Mouse (Mus musculus): Measurements from ENCODE around the gene Tmem9. TPM values are rescaled to one million over a fixed set of nuclear protein-coding genes. Genes with fewer than 3 reads are reported as not detected.

Tmem9 gene
- polyA plus RNA-seq, 1 experiment = 62.1 TPM

- H3K9me3 ChIP-seq (replicated peaks; ENCODE audit: control insufficient read depth, insufficient read depth, low read length, poor library complexity, severe bottlenecking) = no peaks in the 10 kb centered on the region
- TF ChIP-seq EP300 (IDR thresholded peaks at IDR 0.05; ENCODE audit: insufficient read depth, low read depth, low read length) (no peak), CTCF (IDR thresholded peaks at IDR 0.05; ENCODE audit: low read depth, low read length) (no peak), POLR2A (IDR thresholded peaks at IDR 0.05; ENCODE audit: insufficient read depth, low read length) (no peak)
- no peak overlapping the region for H3K27ac ChIP-seq (ENCODE audit: insufficient read depth, low read length)
- no peak overlapping the region for H3K4me3 ChIP-seq (ENCODE audit: low read depth, low read length)
- H3K9ac ChIP-seq (ENCODE audit: low read depth, poor library complexity, severe bottlenecking) = no peak overlapping the region
- no peaks in the 10 kb centered on the region for H3K36me3 ChIP-seq (ENCODE audit: control insufficient read depth, insufficient read depth, low read length, poor library complexity, severe bottlenecking)
- H3K27me3 ChIP-seq (ENCODE audit: control insufficient read depth, insufficient read depth, low read length, poor library complexity, severe bottlenecking) = no peaks in the 10 kb centered on the region
- no peaks in the 10 kb centered on the region for H3K4me1 ChIP-seq (ENCODE audit: control insufficient read depth, insufficient read depth, low read length)
Observed at GRCm38 (mm10) chr1:136001438-136001837, 6.5 kb upstream of the Tmem9 start.

GRCm38 (mm10) chr1:136006292-136006748, 1.6 kb upstream of the Tmem9 start, which contains the start of gene Igfn1:
Gene Igfn1 (minus strand): TSS chr1:136006342.
- TF ChIP-seq CTCF (IDR thresholded peaks at IDR 0.05; ENCODE audit: low read depth, low read length) = no peak
- TF ChIP-seq POLR2A (IDR thresholded peaks at IDR 0.05; ENCODE audit: insufficient read depth, low read length) = no peak
- no peak for TF ChIP-seq EP300 (IDR thresholded peaks at IDR 0.05; ENCODE audit: insufficient read depth, low read depth, low read length)
- H3K27me3 ChIP-seq (ENCODE audit: control insufficient read depth, insufficient read depth, low read length, poor library complexity, severe bottlenecking) = no peaks in the 10 kb centered on the region

GRCm38 (mm10) chr1:136008159-136008533, 196 bp downstream of the Tmem9 start:
- Histone ChIP-seq H3K27me3 (ENCODE audit: control insufficient read depth, insufficient read depth, low read length, poor library complexity, severe bottlenecking) (no peaks in the 10 kb centered on the region), H3K4me3 (ENCODE audit: low read depth, low read length) (peak overlapping the region; percentile 20; the same call in 1 of the 2 replicates), H3K4me1 (ENCODE audit: control insufficient read depth, insufficient read depth, low read length) (no peaks in the 10 kb centered on the region), H3K9ac (ENCODE audit: low read depth, poor library complexity, severe bottlenecking) (no peak overlapping the region), H3K36me3 (ENCODE audit: control insufficient read depth, insufficient read depth, low read length, poor library complexity, severe bottlenecking) (no peaks in the 10 kb centered on the region), H3K9me3 (replicated peaks; ENCODE audit: control insufficient read depth, insufficient read depth, low read length, poor library complexity, severe bottlenecking) (no peaks in the 10 kb centered on the region), H3K27ac (ENCODE audit: insufficient read depth, low read length) (no peak overlapping the region)
- TF ChIP-seq POLR2A (IDR thresholded peaks at IDR 0.05; ENCODE audit: insufficient read depth, low read length) (no peak), EP300 (IDR thresholded peaks at IDR 0.05; ENCODE audit: insufficient read depth, low read depth, low read length) (no peak), CTCF (IDR thresholded peaks at IDR 0.05; ENCODE audit: low read depth, low read length) (no peak)

More at GRCm38 (mm10) chr1:136006292-136006748, 1.6 kb upstream of the Tmem9 start, which contains the start of gene Igfn1:
- H3K36me3 ChIP-seq (ENCODE audit: control insufficient read depth, insufficient read depth, low read length, poor library complexity, severe bottlenecking) = no peaks in the 10 kb centered on the region
- no peak within 1 kb of the TSS for H3K9ac ChIP-seq (ENCODE audit: low read depth, poor library complexity, severe bottlenecking)
- no peaks in the 10 kb centered on the region for H3K4me1 ChIP-seq (ENCODE audit: control insufficient read depth, insufficient read depth, low read length)
- H3K27ac ChIP-seq (ENCODE audit: insufficient read depth, low read length) = no peak within 1 kb of the TSS
- peak within 1 kb of the TSS; percentile 71 for H3K4me3 ChIP-seq (ENCODE audit: low read depth, low read length)
- H3K9me3 ChIP-seq (replicated peaks; ENCODE audit: control insufficient read depth, insufficient read depth, low read length, poor library complexity, severe bottlenecking) = no peaks in the 10 kb centered on the region

- Histone ChIP-seq H3K4me1 (ENCODE audit: control insufficient read depth, insufficient read depth, low read length) (no peaks in the 10 kb centered on the region), H3K36me3 (ENCODE audit: control insufficient read depth, insufficient read depth, low read length, poor library complexity, severe bottlenecking) (no peaks in the 10 kb centered on the region), H3K4me3 (ENCODE audit: low read depth, low read length) (no peak overlapping the region), H3K9me3 (replicated peaks; ENCODE audit: control insufficient read depth, insufficient read depth, low read length, poor library complexity, severe bottlenecking) (no peaks in the 10 kb centered on the region), H3K27me3 (ENCODE audit: control insufficient read depth, insufficient read depth, low read length, poor library complexity, severe bottlenecking) (no peaks in the 10 kb centered on the region), H3K27ac (ENCODE audit: insufficient read depth, low read length) (no peak overlapping the region), H3K9ac (ENCODE audit: low read depth, poor library complexity, severe bottlenecking) (no peak overlapping the region)
- TF ChIP-seq CTCF (IDR thresholded peaks at IDR 0.05; ENCODE audit: low read depth, low read length) = no peak
Observed at GRCm38 (mm10) chr1:136010247-136010646, 2.3 kb downstream of the Tmem9 start.

- no peak overlapping the region for H3K4me3 ChIP-seq (ENCODE audit: low read depth, low read length)
- no peak overlapping the region for H3K27ac ChIP-seq (ENCODE audit: insufficient read depth, low read length)
- H3K4me1 ChIP-seq (ENCODE audit: control insufficient read depth, insufficient read depth, low read length) = no peaks in the 10 kb centered on the region
- no peak overlapping the region for H3K9ac ChIP-seq (ENCODE audit: low read depth, poor library complexity, severe bottlenecking)
- TF ChIP-seq CTCF (IDR thresholded peaks at IDR 0.05; ENCODE audit: low read depth, low read length) (no peak), POLR2A (IDR thresholded peaks at IDR 0.05; ENCODE audit: insufficient read depth, low read length) (no peak), EP300 (IDR thresholded peaks at IDR 0.05; ENCODE audit: insufficient read depth, low read depth, low read length) (no peak)
- H3K27me3 ChIP-seq (ENCODE audit: control insufficient read depth, insufficient read depth, low read length, poor library complexity, severe bottlenecking) = no peaks in the 10 kb centered on the region
- no peaks in the 10 kb centered on the region for H3K36me3 ChIP-seq (ENCODE audit: control insufficient read depth, insufficient read depth, low read length, poor library complexity, severe bottlenecking)
- no peaks in the 10 kb centered on the region for H3K9me3 ChIP-seq (replicated peaks; ENCODE audit: control insufficient read depth, insufficient read depth, low read length, poor library complexity, severe bottlenecking)
Observed at GRCm38 (mm10) chr1:136013513-136013912, 5.6 kb downstream of the Tmem9 start.

GRCm38 (mm10) chr1:136014796-136015502, 7.0 kb downstream of the Tmem9 start:
- Histone ChIP-seq H3K9ac (ENCODE audit: low read depth, poor library complexity, severe bottlenecking) (no peak overlapping the region), H3K4me3 (ENCODE audit: low read depth, low read length) (no peak overlapping the region), H3K27me3 (ENCODE audit: control insufficient read depth, insufficient read depth, low read length, poor library complexity, severe bottlenecking) (no peaks in the 10 kb centered on the region), H3K36me3 (ENCODE audit: control insufficient read depth, insufficient read depth, low read length, poor library complexity, severe bottlenecking) (no peaks in the 10 kb centered on the region), H3K4me1 (ENCODE audit: control insufficient read depth, insufficient read depth, low read length) (no peaks in the 10 kb centered on the region), H3K9me3 (replicated peaks; ENCODE audit: control insufficient read depth, insufficient read depth, low read length, poor library complexity, severe bottlenecking) (no peaks in the 10 kb centered on the region), H3K27ac (ENCODE audit: insufficient read depth, low read length) (no peak overlapping the region)
- TF ChIP-seq CTCF (IDR thresholded peaks at IDR 0.05; ENCODE audit: low read depth, low read length) (no peak), EP300 (IDR thresholded peaks at IDR 0.05; ENCODE audit: insufficient read depth, low read depth, low read length) (no peak), POLR2A (IDR thresholded peaks at IDR 0.05; ENCODE audit: insufficient read depth, low read length) (no peak)
